Mouse (Mus musculus) urinary bladder, postnatal 36 days (tissue): ENCODE data around the gene Ddx31.

Experiments
- DNase-seq, 2 experiments: peaks; one replicate each; pipeline ENCODE4 v3.0.0; 2022; ENCODE audit warnings: low spot score in 2 of 2, mixed read lengths in 1 of 2

The Ddx31 gene

DNA sequence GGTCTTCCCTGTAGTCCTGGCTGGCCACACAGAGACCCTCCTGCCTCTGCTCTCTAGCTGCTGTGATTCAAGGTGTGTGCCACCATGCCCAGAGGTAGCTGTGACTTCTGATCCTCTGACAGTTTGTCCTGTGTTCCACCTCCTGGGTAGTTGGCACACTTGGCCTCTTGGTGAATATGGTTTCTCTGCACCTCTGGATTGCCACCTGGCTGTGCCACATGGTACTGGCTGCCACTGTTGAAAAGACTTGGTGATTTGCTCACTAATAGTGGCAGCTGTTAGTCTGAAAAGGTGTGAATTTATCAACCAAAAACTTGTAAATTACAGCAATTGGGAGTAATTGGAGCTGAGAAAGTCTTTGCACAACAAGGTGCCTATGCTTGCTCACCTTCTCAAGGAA is 23.7 kb downstream of the Ddx31 start:
- no peak for DNase-seq

DNA sequence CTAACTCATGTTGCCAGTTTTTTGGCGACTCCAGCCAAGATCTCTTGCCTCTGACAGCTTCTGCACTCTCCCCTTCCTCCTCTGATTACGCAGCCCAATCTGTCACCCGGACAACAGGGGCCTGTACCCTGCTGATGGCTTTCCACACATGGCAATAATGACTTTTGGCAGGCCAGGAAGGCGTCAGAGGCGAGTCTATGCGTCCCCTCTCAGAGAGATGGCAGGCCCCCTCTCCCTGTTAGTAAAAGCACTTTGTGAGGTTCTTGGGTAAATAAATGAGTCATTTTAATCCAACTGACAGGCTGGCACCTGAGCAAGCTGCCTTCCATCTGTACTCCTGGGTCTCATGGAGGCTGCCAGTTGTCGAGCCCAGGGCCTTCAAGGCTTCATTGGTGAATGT is 27.3 kb downstream of the Ddx31 start:
- DNase-seq, result no peak

- no peak for DNase-seq
These were observed 35.3 kb downstream of the Ddx31 start for GRCm38 (mm10) chr2:28875554-28875953.

GRCm38 (mm10) chr2:28881275-28881674 is 41.1 kb downstream of the Ddx31 start:
- DNase-seq, result no peak

GRCm38 (mm10) chr2:28882047-28882446 is 41.8 kb downstream of the Ddx31 start:
- DNase-seq, result no peak

- DNase-seq, result no peak
These were observed 42.8 kb downstream of the Ddx31 start for GRCm38 (mm10) chr2:28882826-28883485.

DNA sequence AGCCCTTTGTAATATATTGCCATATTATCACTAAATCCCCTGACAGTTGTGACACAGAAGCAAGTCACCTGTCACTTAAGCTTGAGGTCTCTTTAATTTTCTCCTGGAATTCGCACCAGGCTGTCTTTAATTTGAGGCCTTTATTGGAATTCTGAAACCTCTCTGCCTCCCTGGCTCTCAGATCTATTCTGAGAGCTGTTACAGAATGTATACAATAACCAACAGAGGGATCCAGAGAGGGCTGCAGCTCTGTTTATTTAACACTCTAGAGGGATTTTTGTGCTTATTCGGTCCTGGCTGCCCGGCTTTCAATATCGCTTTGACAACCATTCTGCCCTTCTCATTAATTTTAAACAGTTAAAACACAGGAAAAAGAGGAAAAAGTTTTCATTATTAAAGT is 44.7 kb downstream of the Ddx31 start:
- DNase-seq, result no peak

DNA sequence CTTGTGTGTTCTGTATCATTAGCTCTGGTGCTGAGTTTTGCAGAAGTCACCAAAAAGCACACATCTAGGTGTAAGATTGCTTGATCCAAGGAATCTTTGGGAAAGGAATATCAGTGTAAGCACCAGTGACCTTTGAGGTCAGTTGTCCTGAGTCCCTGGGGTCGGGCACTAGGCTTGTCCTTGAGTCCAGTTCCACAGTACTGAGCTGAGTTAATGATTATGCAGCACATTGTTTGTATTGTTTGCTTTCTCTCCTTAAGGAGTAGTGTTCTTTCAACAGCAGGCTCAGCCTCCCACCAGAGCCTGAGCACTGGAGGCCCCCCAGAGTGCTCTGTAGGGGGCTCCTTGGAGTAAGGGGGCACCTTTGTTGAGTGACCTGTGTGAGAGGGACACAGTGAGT is 52.6 kb downstream of the Ddx31 start:
- no peak for DNase-seq

DNA sequence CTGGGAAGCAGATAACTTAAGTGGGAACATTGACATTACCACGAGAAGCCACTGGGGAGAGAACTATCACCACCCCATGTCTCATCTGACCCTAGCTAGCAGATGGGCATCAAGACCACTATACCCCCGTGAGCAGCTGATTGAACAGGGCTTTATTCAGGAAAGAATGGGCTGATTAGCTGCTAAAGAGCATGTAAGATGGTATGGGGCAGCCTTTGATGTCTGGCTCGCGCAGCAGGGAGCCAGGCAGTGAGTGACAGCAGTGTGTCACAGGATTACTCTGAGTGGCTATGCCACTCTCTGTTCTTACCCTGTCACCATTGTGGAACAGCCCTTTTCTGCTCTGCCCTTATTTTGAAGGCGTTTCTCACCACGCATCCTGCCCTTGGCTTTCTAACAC is 53.3 kb downstream of the Ddx31 start:
- no peak for DNase-seq

DNA sequence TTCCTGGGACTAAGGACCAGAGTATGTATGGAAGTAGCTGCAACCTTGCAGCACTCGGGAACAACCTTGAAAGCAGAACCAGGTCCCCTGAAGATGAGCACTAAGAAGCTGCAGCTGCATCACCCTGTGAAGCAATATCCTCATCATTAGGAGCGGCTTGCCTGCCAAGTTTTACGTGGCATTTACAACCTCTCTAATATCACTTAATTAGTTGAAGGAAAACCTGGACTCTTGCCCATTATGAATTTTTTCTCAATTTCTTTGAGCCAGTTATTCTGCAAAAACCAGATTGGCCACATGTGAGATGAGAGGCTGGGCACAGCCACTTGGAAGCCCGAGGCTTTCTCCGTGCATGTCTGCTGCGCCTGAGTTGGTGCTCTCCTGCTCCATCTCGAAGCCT is 55.7 kb downstream of the Ddx31 start:
- DNase-seq, result no peak

GRCm38 (mm10) chr2:28897340-28897899 is 57.2 kb downstream of the Ddx31 start:
- DNase-seq, result no peak

DNA sequence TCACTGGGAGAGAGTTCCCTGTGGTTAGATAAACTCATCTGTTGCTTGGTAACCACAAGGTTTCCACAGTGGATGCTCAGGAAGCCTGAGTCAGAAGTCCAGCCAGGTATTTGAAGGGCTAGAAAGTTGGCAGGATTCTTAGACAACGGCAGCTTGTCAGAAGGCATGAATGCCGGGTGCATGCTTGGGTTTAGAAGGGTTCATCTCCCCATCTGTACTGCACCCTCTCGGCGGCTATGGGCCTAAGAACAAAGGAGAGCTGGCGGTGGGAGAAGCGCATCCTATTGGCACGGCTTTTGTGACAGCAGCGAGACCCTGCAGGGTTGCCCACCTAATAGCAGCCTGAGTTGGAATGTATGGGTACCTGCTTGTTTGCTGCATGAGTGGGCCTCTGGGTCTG is 62.1 kb downstream of the Ddx31 start:
- DNase-seq, result no peak

DNA sequence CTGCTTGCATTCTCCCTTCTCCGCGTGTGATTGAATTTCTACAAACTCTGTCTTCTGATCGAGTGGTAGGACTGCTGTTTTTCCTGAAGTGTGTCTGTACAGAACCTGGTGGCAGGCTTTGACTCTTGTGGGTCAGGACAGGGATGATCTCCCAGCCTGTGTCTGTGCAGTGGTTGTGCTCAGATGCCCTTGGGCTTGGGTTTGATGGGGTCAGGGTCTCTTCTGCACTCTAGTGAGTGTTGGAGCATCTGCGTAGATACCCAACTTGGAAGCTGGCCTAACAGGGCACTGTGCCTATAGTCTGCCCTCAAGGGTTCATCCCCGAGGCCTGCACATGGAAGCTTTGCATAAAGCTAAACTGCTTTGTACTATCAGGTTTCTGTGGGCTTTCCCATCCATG is 63.7 kb downstream of the Ddx31 start:
- no peak for DNase-seq

DNA sequence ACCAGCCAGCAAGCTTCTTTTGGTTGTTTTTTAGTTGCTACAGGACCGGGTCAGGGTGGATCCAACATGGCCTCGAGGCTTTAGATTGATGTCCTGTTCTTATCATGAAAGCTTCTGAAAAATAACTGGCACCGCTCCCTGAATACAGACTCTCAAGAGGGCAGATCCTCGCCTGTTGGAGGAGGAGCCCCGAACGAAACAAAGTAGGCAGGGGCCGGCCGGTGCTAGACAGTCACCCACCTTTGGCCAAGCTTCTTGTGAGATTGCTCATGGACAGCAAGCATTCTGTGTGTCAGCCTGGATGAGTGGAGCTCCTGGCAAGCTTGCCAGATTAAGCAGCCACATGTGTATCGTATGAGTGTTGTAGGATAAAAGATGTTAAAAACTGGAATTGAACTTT is 64.6 kb downstream of the Ddx31 start:
- no peak for DNase-seq

- no peak for DNase-seq
These were observed 65.4 kb downstream of the Ddx31 start for GRCm38 (mm10) chr2:28905561-28905960.

DNA sequence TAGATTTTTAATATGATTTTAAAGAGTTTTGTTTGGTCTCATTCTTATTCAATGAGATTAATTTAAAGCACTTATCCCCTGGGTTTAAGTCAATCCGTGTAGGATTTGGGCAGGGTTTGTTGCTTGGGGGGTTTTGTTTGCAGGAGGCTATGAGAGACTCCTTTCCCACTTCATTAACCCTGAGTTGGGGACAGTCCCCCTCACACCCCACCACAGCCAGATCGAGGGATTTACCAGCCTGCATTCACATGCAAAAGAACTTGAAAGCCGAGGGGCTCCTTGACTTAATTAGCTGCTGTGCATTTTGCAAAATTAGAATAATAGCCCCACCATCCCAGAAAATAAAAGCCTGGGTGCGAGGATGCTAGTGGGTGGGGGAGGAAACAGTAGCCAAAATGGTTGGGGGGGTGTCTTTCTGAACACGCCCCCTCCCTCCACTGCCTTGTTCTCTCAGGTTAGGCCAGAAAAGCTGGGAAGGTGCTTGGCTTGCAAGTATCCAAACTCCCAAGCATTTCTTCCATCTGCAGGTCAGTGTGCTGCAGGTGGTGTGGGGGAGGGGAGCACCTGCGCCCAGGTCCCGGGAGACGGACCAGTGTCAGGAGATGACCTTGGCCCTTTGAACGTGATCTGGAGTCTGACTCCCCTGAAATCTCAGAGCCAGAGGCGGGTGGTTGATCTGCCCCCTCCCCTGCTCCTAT is 67.6 kb downstream of the Ddx31 start:
- DNase-seq, result no peak

GRCm38 (mm10) chr2:28908389-28909153 is 68.4 kb downstream of the Ddx31 start:
- DNase-seq, result no peak

- no peak for DNase-seq
These were observed 69.1 kb downstream of the Ddx31 start for GRCm38 (mm10) chr2:28909186-28909817.

DNA sequence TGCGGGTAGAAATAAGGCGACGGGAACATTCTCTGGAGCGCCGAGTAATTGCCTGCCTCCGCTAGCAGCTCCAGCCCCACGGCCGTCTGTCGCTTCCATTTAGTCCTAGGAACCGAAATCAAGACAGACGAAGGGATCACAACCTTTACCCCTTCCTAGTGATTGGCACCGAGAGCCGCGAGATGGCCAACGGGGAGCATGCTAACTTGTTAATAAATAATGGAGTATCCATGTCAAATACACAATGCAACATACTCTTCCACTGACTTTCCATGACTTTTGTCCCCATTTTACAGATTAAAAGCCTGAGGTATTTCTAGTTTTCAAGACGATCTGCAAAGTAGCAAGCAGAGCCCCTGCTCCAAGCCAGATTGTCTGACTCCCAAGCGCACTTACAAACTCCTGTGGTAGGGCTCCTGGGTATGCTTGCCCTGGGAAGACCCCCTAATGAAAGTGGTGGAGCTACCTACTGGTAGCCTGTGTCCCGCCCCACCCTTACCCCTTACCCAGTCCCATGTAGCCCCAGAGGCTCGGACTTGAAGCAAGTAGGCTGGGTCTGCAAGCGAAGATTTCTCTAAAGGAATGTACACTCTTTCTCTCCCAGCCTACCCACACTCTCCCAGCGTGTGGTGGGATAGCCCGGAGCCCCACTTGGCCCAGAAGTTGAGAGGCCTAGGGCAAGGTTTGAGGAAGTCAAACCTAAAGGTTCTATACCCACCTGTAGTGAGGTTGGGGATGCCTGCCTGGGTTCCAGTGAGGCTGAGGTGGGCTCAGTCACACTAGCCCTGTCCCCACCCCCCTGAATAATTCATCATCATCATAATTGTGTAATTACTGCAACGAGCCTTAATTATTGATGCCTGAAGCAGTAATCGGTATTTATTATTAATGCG is 69.9 kb downstream of the Ddx31 start:
- DNase-seq, result no peak

GRCm38 (mm10) chr2:28910877-28911276 is 70.7 kb downstream of the Ddx31 start:
- DNase-seq, result no peak
